Mouse (Mus musculus) stomach, postnatal 0 days (tissue): ENCODE data around the gene Grm5. TPM values are rescaled to one million over a fixed set of nuclear protein-coding genes. Genes with fewer than 3 reads are reported as not detected.

Source experiments
- ATAC-seq: fragments of 200-750 bp; cut with Nextera tagmentation; 2 replicates; pipeline ENCODE4 v1.8.0; 2017; ENCODE audit not compliant: low FRiP score, low TSS enrichment
- DNase-seq: peaks from one replicate; pipeline ENCODE4 v3.0.0-alpha.2; 2016; ENCODE audit warnings: low spot score
- H3K27ac ChIP-seq: fragments of 300-500 bp; sonication (generic); replicated peaks from 2 replicates; pipeline ENCODE4 v1.5.1; 2014; ENCODE audit warnings: mild to moderate bottlenecking, control low read depth
- H3K27me3 ChIP-seq: fragments of 300-500 bp; sonication (generic); 2 replicates; pipeline ENCODE4 v1.6.1; 2014; ENCODE audit warnings: low read length; ENCODE audit not compliant: control insufficient read depth, insufficient read depth
- H3K36me3 ChIP-seq: fragments of 300-500 bp; sonication (generic); 2 replicates; pipeline ENCODE4 v1.6.1; 2014; ENCODE audit warnings: low read length, mixed read lengths; ENCODE audit not compliant: control insufficient read depth, insufficient read depth
- H3K4me1 ChIP-seq: fragments of 300-500 bp; sonication (generic); replicated peaks from 2 replicates; pipeline ENCODE4 v1.6.1; 2014; ENCODE audit warnings: antibody characterized with exemption; ENCODE audit not compliant: control insufficient read depth, insufficient read depth
- H3K4me2 ChIP-seq: fragments of 300-500 bp; sonication (generic); replicated peaks from 2 replicates; pipeline ENCODE4 v1.6.1; 2014; ENCODE audit warnings: low read depth, mild to moderate bottlenecking, control low read depth, moderate library complexity
- H3K4me3 ChIP-seq: fragments of 300-500 bp; sonication (generic); 2 replicates; pipeline ENCODE4 v1.5.1; 2014; ENCODE audit warnings: low read depth, low read length, control low read depth
- H3K9ac ChIP-seq: fragments of 300-500 bp; sonication (generic); 2 replicates; pipeline ENCODE4 v1.6.1; 2014; ENCODE audit warnings: mild to moderate bottlenecking, low read length, control low read depth, mixed read lengths
- H3K9me3 ChIP-seq: fragments of 300-500 bp; sonication (generic); 2 replicates; pipeline ENCODE4 v1.6.1; 2016; ENCODE audit warnings: low read length; ENCODE audit not compliant: control insufficient read depth
- CTCF ChIP-seq: IDR thresholded peaks from 2 replicates; pipeline ENCODE4 v1.5.1; 2016; ENCODE audit warnings: antibody characterized with exemption, low read depth, mild to moderate bottlenecking, moderate library complexity
- EP300 ChIP-seq: optimal IDR thresholded peaks from 2 replicates; pipeline ENCODE3; 2016; ENCODE audit warnings: antibody characterized with exemption
- WGBS: fragments of 180-500 bp; shearing (Covaris S2); extraction: QIAGEN DNeasy Blood & Tissue Kit; methylation state at CpG from one replicate; pipeline ENCODE4 v1.1.7; 2014; 5-methylcytosine and 5-hydroxymethylcytosine counted together
- polyA plus RNA-seq: library from polyadenylated mRNA; unstranded; fragments of >200 nt; fragmentation: Nextera tagmentation; extraction: Ambion mirVana; gene quantifications from 2 replicates; pipeline ENCODE4 v1.2.1, GENCODE M21; 2015

Grm5 gene
- polyA plus RNA-seq, 1 experiment from 2014 or later: not detected

GRCm38 (mm10) chr7:87718631-87719030 lies 134.7 kb downstream of the Grm5 start:
- no peak for ATAC-seq
- H3K4me1 ChIP-seq: no peaks in the 10 kb centered on the region

DNA sequence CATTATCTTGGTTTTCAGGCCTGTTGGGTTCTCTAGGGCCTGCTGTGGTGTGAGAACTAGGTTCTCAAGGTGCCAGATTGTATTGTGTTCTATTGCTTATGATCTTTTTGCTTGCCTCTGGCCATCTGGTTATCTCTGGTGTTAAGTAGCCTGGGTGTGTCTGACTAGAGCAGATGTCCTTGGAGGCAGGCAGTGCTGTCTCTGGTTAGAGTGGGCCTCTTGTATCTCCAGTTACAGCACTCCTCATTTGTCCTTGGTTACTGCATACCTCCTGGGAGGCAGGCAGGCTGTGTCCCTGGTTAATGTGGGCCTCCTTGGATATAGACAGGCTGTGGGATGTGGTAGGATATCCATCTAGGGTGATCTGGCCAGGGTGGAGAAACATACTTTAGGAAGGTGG lies 150.5 kb downstream of the Grm5 start:
- DNase-seq: no peak
- no peaks in the 10 kb centered on the region for H3K27me3 ChIP-seq
- TF ChIP-seq CTCF (no peak), EP300 (no peak)
- no peak overlapping the region for H3K9ac ChIP-seq
- no peak overlapping the region for H3K4me2 ChIP-seq
- no peak overlapping the region for H3K4me3 ChIP-seq
- H3K36me3 ChIP-seq: no peaks in the 10 kb centered on the region
- H3K27ac ChIP-seq: no peak overlapping the region
- no peaks in the 10 kb centered on the region for H3K4me1 ChIP-seq
- no peak for ATAC-seq
- no peaks in the 10 kb centered on the region for H3K9me3 ChIP-seq

More at GRCm38 (mm10) chr7:87718631-87719030, 134.7 kb downstream of the Grm5 start:
- Histone ChIP-seq H3K4me3 (no peak overlapping the region), H3K27me3 (no peaks in the 10 kb centered on the region), H3K9me3 (no peaks in the 10 kb centered on the region), H3K9ac (no peak overlapping the region), H3K36me3 (no peaks in the 10 kb centered on the region), H3K4me2 (no peak overlapping the region), H3K27ac (no peak overlapping the region)
- WGBS: 40% methylated on average over 1 of the region's 1 CpGs
- DNase-seq: no peak
- TF ChIP-seq CTCF (no peak), EP300 (no peak)

- H3K9me3 ChIP-seq: no peaks in the 10 kb centered on the region
- DNase-seq (no peak), ATAC-seq (no peak)
- H3K27me3 ChIP-seq: no peaks in the 10 kb centered on the region
- no peak overlapping the region for H3K27ac ChIP-seq
- 74% methylated on average over 2 of the region's 2 CpGs for WGBS
- no peak overlapping the region for H3K9ac ChIP-seq
- H3K4me2 ChIP-seq: no peak overlapping the region
- no peak overlapping the region for H3K4me3 ChIP-seq
- no peaks in the 10 kb centered on the region for H3K36me3 ChIP-seq
- H3K4me1 ChIP-seq: no peaks in the 10 kb centered on the region
- TF ChIP-seq CTCF (no peak), EP300 (no peak)
Observed at GRCm38 (mm10) chr7:87761945-87762344, 178.0 kb downstream of the Grm5 start.

DNA sequence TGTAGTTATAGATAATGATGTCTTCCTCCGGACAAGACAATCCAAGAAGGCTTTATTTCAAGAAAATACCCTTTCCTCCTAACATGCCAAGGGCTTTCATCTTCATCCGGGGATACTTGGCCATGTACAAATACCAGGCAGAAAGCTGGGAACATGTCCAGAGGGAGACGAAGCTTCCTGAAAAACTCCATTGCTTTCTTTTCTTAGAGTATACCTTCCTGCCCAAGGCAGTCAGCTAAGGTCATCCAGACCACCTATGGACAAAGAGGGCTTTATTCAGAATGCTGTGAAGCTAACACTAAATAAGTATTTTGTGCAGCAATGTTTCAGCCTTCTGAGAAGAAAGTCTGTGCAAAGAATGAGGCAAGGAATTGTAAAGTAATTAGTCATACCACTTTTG lies 178.4 kb downstream of the Grm5 start:
- no peak for DNase-seq
- 58% methylated on average over 3 of the region's 3 CpGs for WGBS
- Histone ChIP-seq H3K27me3 (no peaks in the 10 kb centered on the region), H3K9ac (no peak overlapping the region), H3K4me3 (no peak overlapping the region), H3K4me2 (no peak overlapping the region), H3K36me3 (no peaks in the 10 kb centered on the region), H3K9me3 (no peaks in the 10 kb centered on the region), H3K4me1 (no peaks in the 10 kb centered on the region), H3K27ac (no peak overlapping the region)
- no peak for ATAC-seq
- TF ChIP-seq EP300: no peak

DNA sequence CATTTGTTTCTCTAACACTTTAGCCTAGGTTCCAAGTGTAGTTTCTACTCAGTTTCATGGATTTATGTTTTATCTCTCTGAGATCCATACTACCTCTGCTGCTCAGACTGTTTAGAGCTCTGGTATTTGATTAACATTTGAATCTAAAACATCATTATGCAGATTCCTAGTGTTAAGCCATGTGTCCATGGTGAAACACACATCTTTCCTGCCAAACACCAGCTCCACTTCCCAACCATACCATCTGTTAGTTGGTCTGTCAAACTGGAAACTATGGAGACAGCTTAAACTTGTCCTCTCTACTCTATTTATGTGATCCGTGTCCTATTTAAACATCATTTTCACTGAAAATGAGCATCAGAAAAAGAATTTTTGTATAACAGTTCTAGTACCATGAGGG lies 203.6 kb downstream of the Grm5 start:
- TF ChIP-seq CTCF (no peak), EP300 (no peak)
- WGBS: 66% methylated on average over 1 of the region's 1 CpGs

DNA sequence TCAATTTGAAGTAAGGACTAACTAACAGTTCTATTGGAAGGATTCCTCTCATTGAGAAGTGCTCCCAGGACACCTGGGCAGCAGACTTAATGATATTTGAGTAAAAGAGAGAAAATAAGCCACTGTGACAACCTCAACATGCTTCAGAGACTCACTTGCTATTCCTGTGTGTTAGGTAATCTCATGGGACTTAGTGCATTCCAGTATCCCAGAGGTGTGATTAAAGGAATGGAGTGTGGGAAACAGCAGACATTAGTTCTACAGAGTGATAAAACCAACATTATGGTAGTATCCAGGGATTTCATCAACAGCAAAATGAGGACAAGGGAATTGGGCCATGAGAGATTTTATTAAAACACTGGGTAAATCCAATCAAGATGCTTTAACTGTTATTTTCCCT lies 205.0 kb downstream of the Grm5 start:
- Histone ChIP-seq H3K27me3 (no peaks in the 10 kb centered on the region), H3K4me3 (no peak overlapping the region), H3K4me2 (no peak overlapping the region), H3K36me3 (no peaks in the 10 kb centered on the region), H3K9me3 (no peaks in the 10 kb centered on the region), H3K4me1 (no peaks in the 10 kb centered on the region), H3K27ac (no peak overlapping the region), H3K9ac (no peak overlapping the region)
- ATAC-seq: no peak
- TF ChIP-seq EP300 (no peak), CTCF (no peak)
- DNase-seq: no peak

More for the DNA sequence above, 203.6 kb downstream of the Grm5 start:
- Histone ChIP-seq H3K27me3 (no peaks in the 10 kb centered on the region), H3K9me3 (no peaks in the 10 kb centered on the region), H3K4me1 (no peaks in the 10 kb centered on the region), H3K4me3 (no peak overlapping the region), H3K36me3 (no peaks in the 10 kb centered on the region), H3K9ac (no peak overlapping the region), H3K4me2 (no peak overlapping the region), H3K27ac (no peak overlapping the region)
- DNase-seq (no peak), ATAC-seq (no peak)

GRCm38 (mm10) chr7:87793896-87794295 lies 209.9 kb downstream of the Grm5 start:
- Histone ChIP-seq H3K4me2 (no peak overlapping the region), H3K27ac (no peak overlapping the region), H3K4me3 (no peak overlapping the region), H3K4me1 (no peaks in the 10 kb centered on the region), H3K36me3 (no peaks in the 10 kb centered on the region), H3K9ac (no peak overlapping the region), H3K27me3 (no peaks in the 10 kb centered on the region), H3K9me3 (no peaks in the 10 kb centered on the region)
- no peak for ATAC-seq
- no peak for DNase-seq
- WGBS: 67% methylated on average over 4 of the region's 4 CpGs
- TF ChIP-seq CTCF: no peak
- TF ChIP-seq EP300: no peak
